Mouse (Mus musculus) stomach, adult 2 months (tissue): Measurements from ENCODE around the gene Pla2g4d. TPM values are rescaled to one million over a fixed set of nuclear protein-coding genes. Genes with fewer than 3 reads are reported as not detected.

Source experiments
- polyA plus RNA-seq: library from polyadenylated mRNA; depleted of rRNA; stranded (reverse); fragments of >200 nt; gene quantifications from 2 replicates; pipeline ENCODE4 v1.2.3, GENCODE M21; 2012; rRNA removed

Gene Pla2g4d
- polyA plus RNA-seq, result 1.5 and 2.2 TPM in 2 replicates

DNA sequence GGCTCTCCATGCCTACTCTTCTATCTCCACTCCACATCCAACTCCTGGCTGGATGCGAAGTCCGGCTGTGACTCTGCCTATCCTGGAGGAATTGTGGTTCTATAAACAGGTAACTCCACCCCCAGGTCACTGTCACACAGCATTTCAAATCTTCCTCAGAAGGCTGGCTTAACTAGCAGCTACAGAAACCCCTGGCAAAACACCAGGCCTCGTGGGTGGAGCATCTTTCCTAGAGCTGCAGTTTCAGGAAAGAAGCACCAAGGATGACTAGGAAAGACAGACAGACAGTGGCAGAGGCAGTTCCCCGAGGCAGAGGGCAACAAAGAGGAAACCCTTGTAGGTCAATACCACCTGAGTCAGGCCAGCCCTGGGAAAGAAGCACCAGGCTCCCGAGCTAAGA lies at the start of gene Pla2g4d:
Pla2g4d (minus strand) TSS at position 203 of the 400 bp plus-strand sequence.

DNA sequence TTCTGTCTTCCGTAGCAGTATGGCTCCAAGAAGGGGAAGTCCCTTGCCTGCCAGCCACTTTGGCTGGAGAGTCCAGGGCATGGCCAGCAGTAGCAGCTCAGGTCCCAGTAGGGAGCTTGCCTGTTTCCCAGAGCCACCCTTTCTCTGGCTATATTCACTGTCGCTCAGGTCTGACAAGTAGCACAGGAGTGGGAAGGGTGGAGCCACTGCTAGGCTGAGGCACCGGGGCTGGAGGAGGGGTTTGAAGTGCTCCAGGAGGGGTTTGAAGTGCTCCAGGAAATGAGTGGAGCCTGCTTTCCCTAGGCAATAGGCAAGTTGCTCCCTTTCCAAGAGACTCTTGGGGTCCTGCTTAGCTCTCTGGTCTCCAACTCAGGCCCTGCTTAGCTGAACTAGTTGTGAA lies 25.0 kb upstream of the Pla2g4d start, which contains the start of gene Pla2g4f:
Pla2g4f (minus strand) TSS at position 190 of the 400 bp plus-strand sequence.

GRCm38 (mm10) chr2:120244679-120245420 lies 44.1 kb downstream of the Pla2g4d start, which contains the start of gene Pla2g4e:
Gene Pla2g4e, minus strand, starts transcription at chr2:120245335.

Other genes starting within 250 kb of the Pla2g4d start
- 14.9 and 19.6 TPM in 2 replicates for gene Ehd4, start 134.6 kb downstream of the Pla2g4d start, polyA plus RNA-seq
- gene Pla2g4e, start 43.9 kb downstream of the Pla2g4d start, polyA plus RNA-seq, result 7.1 and 7.2 TPM in 2 replicates
- 13.5 and 14.7 TPM in 2 replicates for gene Pla2g4f, start 25.0 kb upstream of the Pla2g4d start, polyA plus RNA-seq
- 3.7 and 8.4 TPM in 2 replicates for gene Vps39, start 63.9 kb upstream of the Pla2g4d start, polyA plus RNA-seq
- gene Ganc, start 114.7 kb upstream of the Pla2g4d start, polyA plus RNA-seq, result 1.6 and 2.9 TPM in 2 replicates
- 1.6 and 3.5 TPM in 2 replicates for gene Tmem87a, start 114.9 kb upstream of the Pla2g4d start, polyA plus RNA-seq
- 0.23 and 0.81 TPM in 2 replicates for gene Capn3, start 166.8 kb upstream of the Pla2g4d start, polyA plus RNA-seq